Mouse (Mus musculus) forebrain, embryonic 16.5 days (tissue): ENCODE measurements around the gene 1700028P14Rik. TPM values are rescaled to one million over a fixed set of nuclear protein-coding genes. Genes with fewer than 3 reads are reported as not detected.

Source experiments
- ATAC-seq: fragments of 200-750 bp; cut with Nextera tagmentation; 2 replicates; pipeline ENCODE4 v1.8.0; 2017; ENCODE audit warnings: mild to moderate bottlenecking, moderate library complexity
- H3K27ac ChIP-seq: fragments of 300-500 bp; sonication (generic); 2 replicates; pipeline ENCODE4 v1.5.1; 2014; ENCODE audit warnings: low read length, control low read depth
- H3K27me3 ChIP-seq: fragments of 300-500 bp; sonication (generic); replicated peaks from 2 replicates; pipeline ENCODE4 v1.6.1; 2014; ENCODE audit warnings: low read length; ENCODE audit not compliant: control insufficient read depth, insufficient read depth
- H3K36me3 ChIP-seq: fragments of 300-500 bp; sonication (generic); 2 replicates; pipeline ENCODE4 v1.6.1; 2014; ENCODE audit not compliant: control insufficient read depth, insufficient read depth
- H3K4me1 ChIP-seq: fragments of 300-500 bp; sonication (generic); replicated peaks from 2 replicates; pipeline ENCODE4 v1.6.1; 2014; ENCODE audit warnings: low read length; ENCODE audit not compliant: control insufficient read depth, insufficient read depth
- H3K4me2 ChIP-seq: fragments of 300-500 bp; sonication (generic); 2 replicates; pipeline ENCODE4 v1.6.1; 2014; ENCODE audit warnings: mild to moderate bottlenecking, low read length, control low read depth
- H3K4me3 ChIP-seq: fragments of 300-500 bp; sonication (generic); replicated peaks from 2 replicates; pipeline ENCODE4 v1.5.1; 2014; ENCODE audit warnings: mild to moderate bottlenecking, low read length, control low read depth
- H3K9ac ChIP-seq: fragments of 300-500 bp; sonication (generic); replicated peaks from 2 replicates; pipeline ENCODE4 v1.6.1; 2014; ENCODE audit warnings: low read depth, low read length, control low read depth
- H3K9me3 ChIP-seq: fragments of 300-500 bp; sonication (generic); 2 replicates; pipeline ENCODE4 v1.6.1; 2016; ENCODE audit warnings: low read length; ENCODE audit not compliant: control insufficient read depth
- WGBS: fragments of 180-500 bp; shearing (Covaris S2); extraction: QIAGEN DNeasy Blood & Tissue Kit; methylation state at CpG from one replicate; pipeline ENCODE4 v1.1.7; 2014; 5-methylcytosine and 5-hydroxymethylcytosine counted together
- polyA plus RNA-seq: library from polyadenylated mRNA; unstranded; fragments of >200 nt; fragmentation: Nextera tagmentation; extraction: Ambion mirVana; gene quantifications from 2 replicates; pipeline ENCODE4 v1.2.1, GENCODE M21; 2015

Gene 1700028P14Rik
- polyA plus RNA-seq, 1 experiment from 2014 or later = 0.42 TPM

DNA sequence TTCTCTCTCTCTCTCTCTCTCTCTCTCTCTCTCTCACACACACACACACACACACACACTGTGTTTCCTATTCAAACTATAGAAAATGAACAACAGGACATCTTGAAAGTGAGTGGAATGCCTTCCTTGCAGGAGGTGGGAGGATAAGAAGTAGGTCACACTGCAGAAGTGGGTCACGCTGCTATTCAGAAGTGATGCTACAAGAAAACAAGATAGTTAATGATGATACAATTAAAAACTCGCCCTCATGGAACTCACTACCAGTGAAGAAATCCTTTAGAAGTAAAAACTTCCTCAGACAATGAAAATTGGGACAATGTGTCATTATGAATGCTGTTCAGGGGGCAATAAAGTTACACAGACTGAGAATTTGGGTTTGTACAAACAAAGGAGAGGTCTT lies 20.4 kb upstream of the 1700028P14Rik start:
- 63% methylated on average over 2 of the region's 2 CpGs for WGBS
- Histone ChIP-seq H3K4me1 (0 out of 2 replicates have a peak, but pooled peaks cover 3% of the 10 kb centered on the region), H3K4me2 (no peak overlapping the region), H3K36me3 (no peaks in the 10 kb centered on the region), H3K27me3 (no peaks in the 10 kb centered on the region), H3K27ac (no peak overlapping the region), H3K9ac (no peak overlapping the region), H3K4me3 (no peak overlapping the region), H3K9me3 (peaks cover 4% of the 10 kb centered on the region; the same call in 1 of the 2 replicates)
- no peak for ATAC-seq

DNA sequence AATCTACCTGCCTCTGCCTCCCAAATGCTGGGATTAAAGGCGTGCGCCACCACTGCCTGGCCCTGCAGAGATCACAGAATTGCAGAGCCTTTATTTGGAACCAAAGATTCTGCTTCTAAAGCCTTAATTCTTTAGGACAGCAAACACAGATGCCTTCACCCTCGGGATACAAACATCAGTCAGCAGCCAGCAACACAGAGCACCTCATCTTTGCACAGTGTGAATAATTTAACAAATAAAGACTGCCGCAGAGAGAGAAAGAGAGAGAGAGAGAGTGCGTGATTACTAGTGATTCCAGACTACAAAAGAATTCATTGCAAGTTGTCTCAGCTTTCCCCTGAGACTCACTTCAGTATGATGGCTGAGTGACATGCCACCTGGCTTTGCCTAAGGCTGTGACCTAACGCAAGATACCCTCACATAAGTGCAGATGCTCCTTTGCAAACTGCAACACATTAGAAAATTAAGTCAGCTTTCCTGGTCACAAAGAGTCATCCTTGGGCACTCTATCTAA lies 15.6 kb upstream of the 1700028P14Rik start:
- Histone ChIP-seq H3K4me1 (0 out of 2 replicates have a peak, but pooled peaks cover 3% of the 10 kb centered on the region), H3K27me3 (no peaks in the 10 kb centered on the region), H3K9me3 (no peaks in the 10 kb centered on the region), H3K4me2 (no peak overlapping the region), H3K27ac (no peak overlapping the region), H3K4me3 (no peak overlapping the region), H3K36me3 (no peaks in the 10 kb centered on the region), H3K9ac (no peak overlapping the region)
- WGBS = 51% methylated on average over 6 of the region's 6 CpGs
- peak; percentile 57; the same call in 1 of the 2 replicates for ATAC-seq

DNA sequence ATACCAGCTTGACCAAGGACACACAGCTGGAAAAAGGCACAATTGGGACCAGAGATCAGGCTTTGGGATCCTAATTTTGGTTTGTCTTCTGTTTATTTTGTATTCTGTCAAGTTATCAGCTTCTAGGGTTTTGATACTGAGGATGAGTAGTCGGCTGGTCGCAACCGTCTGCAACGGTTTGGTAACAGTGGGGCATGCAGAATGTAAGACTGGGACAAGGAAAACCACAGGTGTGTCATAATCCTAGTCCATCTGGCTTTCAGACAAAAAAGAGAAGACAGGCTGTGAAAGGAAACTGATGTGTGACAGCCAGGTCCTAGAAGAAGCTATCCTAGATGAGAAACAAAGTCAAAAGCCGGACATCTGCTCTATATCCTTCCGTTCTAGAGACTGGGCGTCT lies 11.5 kb upstream of the 1700028P14Rik start:
- H3K9ac ChIP-seq = no peak overlapping the region
- H3K27ac ChIP-seq = no peak overlapping the region
- WGBS = 93% methylated on average over 7 of the region's 7 CpGs
- no peak overlapping the region for H3K4me2 ChIP-seq
- H3K36me3 ChIP-seq = no peaks in the 10 kb centered on the region
- H3K27me3 ChIP-seq = no peaks in the 10 kb centered on the region
- ATAC-seq = no peak
- H3K9me3 ChIP-seq = no peaks in the 10 kb centered on the region
- no peak overlapping the region for H3K4me3 ChIP-seq
- H3K4me1 ChIP-seq = 0 out of 2 replicates have a peak, but pooled peaks cover 3% of the 10 kb centered on the region

DNA sequence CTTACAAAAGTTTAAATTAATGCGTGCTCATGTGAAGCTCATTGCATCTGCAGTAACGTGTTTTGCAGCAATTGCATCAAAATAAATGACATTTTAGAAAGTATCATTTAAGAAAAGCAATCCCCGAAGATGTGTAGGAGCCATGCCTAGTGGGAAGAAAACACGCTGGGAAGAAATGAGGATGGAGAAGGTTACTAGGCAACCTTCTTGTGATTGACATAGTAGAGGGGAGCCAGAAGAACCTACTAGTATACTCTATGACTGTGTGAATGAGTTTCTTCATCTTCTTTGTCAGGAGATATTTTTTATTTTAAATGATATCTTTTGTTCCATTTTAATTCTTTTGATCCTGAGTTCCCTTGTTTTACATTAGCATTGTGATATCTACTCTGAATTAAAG lies 5.7 kb upstream of the 1700028P14Rik start:
- H3K4me2 ChIP-seq = no peak overlapping the region
- H3K4me1 ChIP-seq = no peaks in the 10 kb centered on the region
- no peak for ATAC-seq
- no peaks in the 10 kb centered on the region for H3K36me3 ChIP-seq
- whole genome bisulfite sequencing = 84% methylated on average over 4 of the region's 4 CpGs
- H3K9me3 ChIP-seq = no peaks in the 10 kb centered on the region
- H3K9ac ChIP-seq = no peak overlapping the region
- no peak overlapping the region for H3K4me3 ChIP-seq
- H3K27ac ChIP-seq = no peak overlapping the region
- H3K27me3 ChIP-seq = no peaks in the 10 kb centered on the region

DNA sequence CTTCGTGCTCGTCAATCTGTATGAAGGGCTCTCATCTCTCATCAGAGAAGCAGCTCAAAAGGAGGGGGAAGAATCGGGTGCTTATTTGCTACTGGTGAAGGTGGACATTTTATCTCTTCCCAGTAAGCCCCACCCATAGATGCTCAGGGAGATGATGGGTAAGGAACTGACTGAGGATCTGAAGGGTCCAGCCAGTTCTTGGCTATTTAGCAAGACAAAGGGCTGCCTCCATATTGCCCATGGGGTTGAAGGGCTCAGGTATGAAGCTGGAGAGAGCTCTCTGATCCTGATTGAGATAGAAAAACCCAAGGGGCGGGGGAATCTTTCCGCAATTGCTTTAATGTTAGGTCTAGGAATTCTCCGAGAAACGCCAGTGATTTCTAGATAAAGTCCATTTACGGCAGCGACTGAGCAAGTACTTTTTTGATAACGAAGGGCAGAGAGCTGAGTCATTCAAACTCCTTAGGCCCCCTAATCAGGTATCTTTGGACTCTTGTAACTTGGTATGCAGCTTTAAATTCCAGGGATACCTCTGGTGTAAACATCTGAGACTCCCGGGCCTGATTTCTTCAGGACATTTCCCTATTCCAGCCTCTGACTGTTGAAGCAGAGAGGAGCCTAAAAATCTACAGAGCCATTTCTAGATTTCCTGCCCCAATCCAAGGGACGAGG lies 4.8 kb upstream of the 1700028P14Rik start:
- 73% methylated on average over 12 of the region's 12 CpGs for WGBS
- H3K27ac ChIP-seq = no peak overlapping the region
- H3K4me3 ChIP-seq = no peak overlapping the region
- no peak overlapping the region for H3K4me2 ChIP-seq
- ATAC-seq = no peak
- H3K9me3 ChIP-seq = no peaks in the 10 kb centered on the region
- no peaks in the 10 kb centered on the region for H3K27me3 ChIP-seq
- no peaks in the 10 kb centered on the region; the same call in 1 of the 2 replicates for H3K4me1 ChIP-seq
- H3K9ac ChIP-seq = no peak overlapping the region
- H3K36me3 ChIP-seq = no peaks in the 10 kb centered on the region

DNA sequence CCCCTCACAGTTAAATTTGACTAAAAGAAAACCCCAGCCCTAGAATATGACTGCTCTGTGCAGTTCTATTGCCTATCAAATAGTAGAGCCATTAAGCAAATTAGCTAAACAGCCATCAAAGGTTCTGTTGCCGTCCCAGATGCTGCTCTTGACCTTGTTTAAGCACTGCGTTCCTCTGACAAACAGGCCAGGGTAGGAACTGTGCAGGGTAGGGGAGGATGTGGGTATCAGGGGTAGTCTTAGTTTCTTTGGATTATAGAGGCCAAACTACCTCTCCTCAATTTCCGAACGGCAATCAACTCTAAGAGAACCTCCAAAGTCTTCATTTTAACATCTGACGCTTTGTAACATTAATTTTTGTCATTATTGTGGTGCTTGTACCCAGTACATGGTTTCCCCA lies 542 bp upstream of the 1700028P14Rik start:
- 0 out of 2 replicates have a peak, but pooled peaks have one; percentile 8 for ATAC-seq
- WGBS = 90% methylated on average over 5 of the region's 5 CpGs

DNA sequence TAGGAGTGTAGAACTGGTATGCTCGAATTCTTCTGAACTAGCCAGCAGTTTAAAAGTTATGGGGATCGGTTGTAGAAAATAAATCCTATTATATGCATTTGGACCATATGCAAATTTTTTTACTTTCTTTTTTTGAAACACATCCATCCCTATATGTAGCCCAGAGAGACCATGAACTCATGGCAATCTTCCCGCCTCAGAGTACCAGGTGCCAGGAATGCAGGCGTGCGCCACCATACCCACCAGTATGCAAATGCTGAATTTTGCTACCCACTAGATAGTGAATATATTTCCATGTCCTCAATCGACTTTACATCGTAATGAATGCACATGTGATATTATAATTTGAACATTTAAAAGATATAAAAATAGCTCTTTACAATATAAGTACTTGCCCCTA lies 5.3 kb downstream of the 1700028P14Rik start:
- H3K9ac ChIP-seq = no peak overlapping the region
- H3K27me3 ChIP-seq = no peaks in the 10 kb centered on the region
- no peak overlapping the region for H3K4me2 ChIP-seq
- 92% methylated on average over 7 of the region's 7 CpGs for WGBS
- no peak for ATAC-seq
- H3K4me3 ChIP-seq = no peak overlapping the region
- H3K4me1 ChIP-seq = no peaks in the 10 kb centered on the region
- no peak overlapping the region for H3K27ac ChIP-seq
- no peaks in the 10 kb centered on the region for H3K36me3 ChIP-seq
- no peaks in the 10 kb centered on the region for H3K9me3 ChIP-seq

More for the DNA sequence above, 542 bp upstream of the 1700028P14Rik start:
- no peaks in the 10 kb centered on the region; the same call in 1 of the 2 replicates for H3K4me1 ChIP-seq
- H3K4me2 ChIP-seq = no peak overlapping the region
- no peak overlapping the region for H3K9ac ChIP-seq
- H3K27me3 ChIP-seq = no peaks in the 10 kb centered on the region
- no peaks in the 10 kb centered on the region for H3K9me3 ChIP-seq
- no peak overlapping the region for H3K27ac ChIP-seq
- no peak overlapping the region for H3K4me3 ChIP-seq
- H3K36me3 ChIP-seq = no peaks in the 10 kb centered on the region

DNA sequence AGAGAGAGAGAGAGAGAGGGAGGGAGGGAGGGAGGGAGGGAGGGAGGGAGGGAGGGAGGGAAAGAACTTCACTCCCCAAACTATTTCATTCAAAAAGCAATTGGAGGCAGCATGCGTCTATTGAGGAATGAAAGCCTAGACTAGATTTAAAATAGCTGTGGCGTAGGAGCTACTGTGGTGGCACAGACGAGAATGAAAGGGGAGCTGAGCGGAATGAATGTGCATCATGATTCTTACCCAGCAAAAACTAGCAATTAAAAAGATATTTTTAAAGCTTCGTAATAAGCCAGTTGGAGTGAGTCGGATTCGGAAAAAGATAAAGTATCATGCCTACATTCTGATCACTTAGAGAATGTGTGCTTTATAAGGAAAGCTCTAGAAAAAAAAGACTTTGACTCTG lies 7.3 kb downstream of the 1700028P14Rik start:
- Histone ChIP-seq H3K27ac (no peak overlapping the region), H3K9ac (no peak overlapping the region), H3K4me3 (no peak overlapping the region), H3K27me3 (no peaks in the 10 kb centered on the region), H3K36me3 (no peaks in the 10 kb centered on the region), H3K4me1 (no peaks in the 10 kb centered on the region), H3K4me2 (no peak overlapping the region), H3K9me3 (no peaks in the 10 kb centered on the region)
- no peak for ATAC-seq
- 50% methylated on average over 7 of the region's 7 CpGs for WGBS

DNA sequence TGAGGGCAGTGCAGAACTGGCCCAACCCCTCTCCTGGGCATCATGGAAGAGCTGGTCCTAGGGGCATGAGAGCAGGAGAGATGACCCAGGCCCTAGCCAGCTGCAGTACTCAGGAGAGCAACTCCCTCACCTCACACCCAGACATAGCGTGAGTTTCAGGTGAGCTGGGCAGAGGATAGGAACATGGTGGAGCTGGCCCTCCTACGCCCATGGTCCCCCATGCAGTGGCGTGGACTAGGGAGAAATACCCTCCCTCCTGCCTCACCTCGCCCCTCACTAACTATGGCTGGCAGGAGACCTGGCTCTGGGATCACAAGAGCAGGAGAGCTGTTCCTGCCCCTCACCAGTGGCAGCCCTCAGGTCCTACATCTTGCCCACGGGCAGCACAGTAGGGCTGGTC lies 8.8 kb downstream of the 1700028P14Rik start:
- H3K9me3 ChIP-seq = no peaks in the 10 kb centered on the region
- ATAC-seq = no peak; the same call in 1 of the 2 replicates
- 93% methylated on average over 5 of the region's 5 CpGs for WGBS
- H3K4me1 ChIP-seq = no peaks in the 10 kb centered on the region
- H3K27me3 ChIP-seq = no peaks in the 10 kb centered on the region
- no peak overlapping the region for H3K4me2 ChIP-seq
- no peaks in the 10 kb centered on the region for H3K36me3 ChIP-seq
- no peak overlapping the region for H3K27ac ChIP-seq
- H3K9ac ChIP-seq = no peak overlapping the region
- no peak overlapping the region for H3K4me3 ChIP-seq
